Mouse (Mus musculus) liver, embryonic 13.5 days (tissue): Measurements from ENCODE around the gene Slc8a1. TPM values are rescaled to one million over a fixed set of nuclear protein-coding genes. Genes with fewer than 3 reads are reported as not detected.

Source experiments
- ATAC-seq: fragments of 200-750 bp; cut with Nextera tagmentation; 2 replicates; pipeline ENCODE4 v1.8.0; 2017; ENCODE audit warnings: low read depth, mild to moderate bottlenecking, moderate number of reproducible peaks, moderate library complexity
- DNase-seq: peaks from one replicate; pipeline ENCODE4 v3.0.0; 2022
- H3K27ac ChIP-seq: fragments of 300-500 bp; sonication (generic); 2 replicates; pipeline ENCODE4 v1.5.1; 2015; ENCODE audit warnings: moderate library complexity, mild to moderate bottlenecking, inconsistent platforms
- H3K27me3 ChIP-seq: fragments of 300-500 bp; sonication (generic); 2 replicates; pipeline ENCODE4 v1.6.1; 2015; ENCODE audit warnings: mild to moderate bottlenecking, inconsistent platforms
- H3K36me3 ChIP-seq: fragments of 300-500 bp; sonication (generic); 2 replicates; pipeline ENCODE4 v1.6.1; 2015; ENCODE audit warnings: mild to moderate bottlenecking, inconsistent platforms
- H3K4me1 ChIP-seq: fragments of 300-500 bp; sonication (generic); replicated peaks from 2 replicates; pipeline ENCODE4 v1.6.1; 2015; ENCODE audit warnings: inconsistent platforms
- H3K4me2 ChIP-seq: fragments of 300-500 bp; sonication (generic); 2 replicates; pipeline ENCODE4 v1.6.1; 2015; ENCODE audit warnings: inconsistent platforms, mild to moderate bottlenecking, moderate library complexity
- H3K4me3 ChIP-seq: fragments of 300-500 bp; sonication (generic); replicated peaks from 2 replicates; pipeline ENCODE4 v1.5.1; 2015; ENCODE audit warnings: mild to moderate bottlenecking, inconsistent platforms
- H3K9ac ChIP-seq: fragments of 300-500 bp; sonication (generic); 2 replicates; pipeline ENCODE4 v1.6.1; 2015; ENCODE audit warnings: mild to moderate bottlenecking, inconsistent platforms
- H3K9me3 ChIP-seq: fragments of 300-500 bp; sonication (generic); replicated peaks from 2 replicates; pipeline ENCODE4 v1.6.1; 2016; ENCODE audit warnings: inconsistent platforms
- WGBS: fragments of 180-500 bp; shearing (Covaris S2); methylation state at CpG from one replicate; pipeline ENCODE4 v1.1.7; 2015; ENCODE audit not compliant: insufficient replicate concordance; 5-methylcytosine and 5-hydroxymethylcytosine counted together
- polyA plus RNA-seq: library from polyadenylated mRNA; unstranded; fragments of >200 nt; fragmentation: Nextera tagmentation; extraction: Ambion mirVana; gene quantifications from 2 replicates; pipeline ENCODE4 v1.2.1, GENCODE M21; 2015

The Slc8a1 gene
- polyA plus RNA-seq, 1 experiment from 2014 or later = 0.47 TPM

DNA sequence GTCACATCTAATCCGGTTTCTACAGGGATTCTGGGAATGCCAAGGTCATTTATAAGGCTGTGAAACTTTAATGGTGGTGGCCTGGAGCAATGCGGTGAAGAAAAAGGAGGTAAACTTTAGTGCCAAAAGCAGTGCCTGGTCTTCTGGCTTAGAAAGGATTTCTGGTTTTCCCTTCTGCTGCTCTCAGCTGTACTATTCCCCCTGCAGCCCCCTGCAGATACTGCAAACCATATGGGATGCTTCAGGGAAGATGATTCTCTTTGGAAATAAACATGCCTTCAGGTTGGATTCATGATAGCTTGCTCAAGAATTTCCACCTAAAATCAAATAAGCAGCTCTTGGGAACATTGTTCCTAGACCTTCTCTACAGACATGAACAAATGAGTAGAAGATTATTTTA is 208.3 kb downstream of the Slc8a1 start:
- no peaks in the 10 kb centered on the region for H3K9me3 ChIP-seq
- H3K4me2 ChIP-seq = no peak overlapping the region
- no peak overlapping the region for H3K9ac ChIP-seq
- no peaks in the 10 kb centered on the region for H3K4me1 ChIP-seq
- H3K27ac ChIP-seq = no peak overlapping the region
- H3K27me3 ChIP-seq = no peaks in the 10 kb centered on the region
- no peak overlapping the region for H3K4me3 ChIP-seq
- WGBS = 73% methylated on average over 2 of the region's 2 CpGs
- H3K36me3 ChIP-seq = no peaks in the 10 kb centered on the region
- DNase-seq (no peak), ATAC-seq (no peak)

DNA sequence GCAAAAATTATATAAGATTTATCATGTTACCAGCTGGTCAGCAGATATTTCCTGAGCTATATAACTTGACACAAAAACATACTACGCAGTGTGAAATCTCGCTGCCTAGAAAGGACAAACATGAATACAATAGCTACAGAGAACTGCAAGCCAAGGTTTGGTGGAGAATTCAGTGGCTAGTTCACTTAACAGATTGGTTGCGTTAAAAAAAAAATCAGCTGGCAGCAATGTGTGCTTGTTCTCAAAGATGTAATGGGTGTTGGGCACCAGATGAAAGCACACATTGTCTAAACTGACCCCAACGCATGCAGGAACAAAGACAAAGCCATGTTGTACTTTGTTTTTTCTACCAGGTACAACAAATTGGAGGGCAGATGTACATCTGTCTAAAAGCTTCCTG is 209.2 kb downstream of the Slc8a1 start:
- no peaks in the 10 kb centered on the region for H3K27me3 ChIP-seq
- no peaks in the 10 kb centered on the region for H3K36me3 ChIP-seq
- no peaks in the 10 kb centered on the region for H3K4me1 ChIP-seq
- no peak overlapping the region for H3K4me3 ChIP-seq
- no peak for DNase-seq
- 71% methylated on average over 4 of the region's 4 CpGs for WGBS
- H3K9me3 ChIP-seq = no peaks in the 10 kb centered on the region
- H3K9ac ChIP-seq = no peak overlapping the region
- no peak overlapping the region for H3K4me2 ChIP-seq
- H3K27ac ChIP-seq = no peak overlapping the region
- ATAC-seq = no peak

DNA sequence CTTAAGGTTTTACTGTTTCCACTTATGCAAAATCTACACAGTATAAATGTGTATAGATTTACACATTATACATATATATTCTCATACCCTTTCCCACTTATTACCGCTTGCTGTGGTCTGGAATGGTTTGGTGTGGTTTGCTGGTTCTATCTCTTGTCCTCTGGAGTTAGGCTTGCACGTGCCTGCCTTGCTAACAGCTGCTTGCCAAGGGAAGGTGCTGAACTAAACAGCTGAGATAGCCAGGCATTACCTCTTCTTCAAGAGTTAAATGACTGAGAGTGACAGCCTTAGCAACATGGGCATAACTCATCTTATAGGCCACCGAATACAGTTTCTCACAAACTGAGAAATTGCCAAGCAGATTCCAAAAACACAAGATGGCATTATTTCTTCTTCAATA is 211.7 kb downstream of the Slc8a1 start:
- no peak for DNase-seq
- Histone ChIP-seq H3K4me2 (no peak overlapping the region), H3K36me3 (no peaks in the 10 kb centered on the region), H3K27me3 (no peaks in the 10 kb centered on the region), H3K4me1 (no peaks in the 10 kb centered on the region), H3K9me3 (no peaks in the 10 kb centered on the region), H3K27ac (no peak overlapping the region), H3K9ac (no peak overlapping the region), H3K4me3 (no peak overlapping the region)
- 66% methylated on average over 3 of the region's 3 CpGs for WGBS
- no peak for ATAC-seq

DNA sequence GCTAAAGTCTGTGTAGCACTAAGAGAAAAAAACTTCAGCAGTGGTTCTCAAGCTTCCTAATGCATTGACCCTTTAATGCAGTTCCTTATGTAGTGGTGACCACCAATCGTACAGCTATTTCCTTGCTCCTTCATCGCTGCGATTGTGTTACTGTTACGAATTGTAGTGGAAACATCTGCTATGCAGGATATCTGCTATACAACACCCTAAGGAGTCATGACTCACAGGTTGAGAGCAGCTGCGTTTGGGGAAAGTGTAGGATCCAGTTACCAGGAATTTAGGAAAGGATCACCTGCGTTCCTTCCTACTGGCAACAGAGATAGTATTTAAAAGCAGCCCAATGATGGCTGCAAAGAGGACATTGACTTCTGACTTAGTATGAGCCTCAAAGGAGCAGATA is 213.4 kb downstream of the Slc8a1 start:
- Histone ChIP-seq H3K27ac (no peak overlapping the region), H3K36me3 (no peaks in the 10 kb centered on the region), H3K4me2 (no peak overlapping the region), H3K27me3 (no peaks in the 10 kb centered on the region), H3K4me1 (no peaks in the 10 kb centered on the region), H3K9me3 (no peaks in the 10 kb centered on the region), H3K9ac (no peak overlapping the region), H3K4me3 (no peak overlapping the region)
- WGBS = 65% methylated on average over 6 of the region's 6 CpGs
- no peak for DNase-seq
- no peak for ATAC-seq

DNA sequence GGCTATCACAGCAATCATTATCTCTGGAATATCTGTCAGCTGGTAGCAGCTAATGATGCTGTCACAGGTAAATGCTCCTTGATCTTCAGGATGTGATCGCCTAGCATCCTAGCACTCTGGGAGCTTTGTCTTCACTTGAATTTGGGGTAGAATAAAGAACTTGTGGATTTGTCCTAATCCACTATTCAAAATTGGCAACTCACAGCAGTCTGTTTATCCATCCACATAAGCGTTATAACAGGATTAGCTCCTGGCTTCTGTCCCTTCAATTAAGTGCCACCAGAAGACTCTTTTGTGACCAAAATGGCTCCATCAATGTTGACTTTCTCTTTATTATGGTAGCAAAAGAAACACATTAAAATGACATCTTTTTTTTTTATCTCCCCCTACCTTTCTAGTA is 214.2 kb downstream of the Slc8a1 start:
- H3K4me1 ChIP-seq = no peaks in the 10 kb centered on the region
- no peaks in the 10 kb centered on the region for H3K27me3 ChIP-seq
- no peak overlapping the region for H3K27ac ChIP-seq
- no peak overlapping the region for H3K9ac ChIP-seq
- H3K4me2 ChIP-seq = no peak overlapping the region
- 71% methylated on average over 2 of the region's 2 CpGs for WGBS
- DNase-seq (no peak), ATAC-seq (no peak)
- H3K36me3 ChIP-seq = no peaks in the 10 kb centered on the region
- no peak overlapping the region for H3K4me3 ChIP-seq
- H3K9me3 ChIP-seq = no peaks in the 10 kb centered on the region

DNA sequence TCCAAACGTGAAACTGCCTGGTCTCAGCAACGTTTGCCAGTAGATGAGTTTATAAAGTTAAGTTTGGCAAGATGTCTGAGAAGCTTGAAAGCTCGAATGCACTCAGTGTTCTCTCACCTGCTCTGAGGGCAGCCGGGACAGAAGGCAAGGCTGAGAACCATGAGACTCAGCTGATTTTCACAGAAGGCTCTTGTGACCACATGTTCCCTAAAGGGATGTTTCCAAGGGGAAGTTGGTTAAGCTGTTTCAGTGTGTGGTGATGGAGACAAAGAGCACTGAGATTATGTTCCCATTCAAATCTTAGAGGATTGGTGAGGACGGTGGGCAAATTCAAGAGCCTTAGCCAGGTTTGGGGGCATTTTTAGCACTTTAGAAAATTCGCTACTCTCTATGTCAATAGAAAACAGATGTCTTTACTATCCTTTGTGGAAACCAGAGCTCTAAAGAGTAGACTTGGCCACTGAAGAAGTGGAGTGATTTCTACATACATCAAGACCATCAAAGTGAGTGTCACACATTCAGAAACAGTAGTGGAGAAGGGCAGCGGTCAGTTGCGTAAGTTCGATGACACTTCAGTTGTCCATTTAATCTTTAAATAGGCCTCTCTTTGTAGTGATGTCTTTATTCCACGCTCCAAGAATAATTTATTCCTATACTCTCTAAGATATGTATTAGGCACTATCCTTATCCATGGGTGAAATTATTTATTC is 219.7 kb downstream of the Slc8a1 start:
- DNase-seq (no peak), ATAC-seq (no peak)

DNA sequence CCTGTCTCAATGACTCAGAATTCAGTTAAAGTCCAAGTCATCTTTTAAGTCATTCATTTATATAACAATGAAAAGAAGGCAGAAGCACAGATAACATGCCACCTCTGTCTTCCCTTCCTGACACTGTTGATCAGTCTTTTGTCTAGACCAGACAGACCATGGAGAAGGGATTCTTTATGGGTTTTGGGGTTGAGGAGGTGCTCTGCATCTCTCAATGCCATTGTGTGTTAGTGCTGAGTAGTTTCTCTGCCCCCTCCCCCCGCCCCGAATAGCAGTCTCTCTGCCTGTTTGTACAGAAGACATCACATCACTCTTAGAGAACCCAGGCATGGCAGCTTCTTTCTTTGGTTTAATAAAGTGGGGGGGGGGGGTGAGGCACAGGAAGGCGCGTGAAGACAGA is 222.0 kb downstream of the Slc8a1 start:
- H3K36me3 ChIP-seq = no peaks in the 10 kb centered on the region
- H3K9me3 ChIP-seq = no peaks in the 10 kb centered on the region
- no peaks in the 10 kb centered on the region for H3K27me3 ChIP-seq
- no peak overlapping the region for H3K4me3 ChIP-seq
- ATAC-seq = no peak
- H3K9ac ChIP-seq = no peak overlapping the region
- no peaks in the 10 kb centered on the region for H3K4me1 ChIP-seq
- DNase-seq = no peak
- H3K27ac ChIP-seq = no peak overlapping the region
- H3K4me2 ChIP-seq = no peak overlapping the region
- WGBS = 56% methylated on average over 4 of the region's 4 CpGs

More for the DNA sequence above, 219.7 kb downstream of the Slc8a1 start:
- Histone ChIP-seq H3K4me2 (no peak overlapping the region), H3K36me3 (no peaks in the 10 kb centered on the region), H3K27ac (no peak overlapping the region), H3K4me1 (no peaks in the 10 kb centered on the region), H3K9me3 (no peaks in the 10 kb centered on the region), H3K9ac (no peak overlapping the region), H3K4me3 (no peak overlapping the region), H3K27me3 (no peaks in the 10 kb centered on the region)
- WGBS = 60% methylated on average over 10 of the region's 10 CpGs

DNA sequence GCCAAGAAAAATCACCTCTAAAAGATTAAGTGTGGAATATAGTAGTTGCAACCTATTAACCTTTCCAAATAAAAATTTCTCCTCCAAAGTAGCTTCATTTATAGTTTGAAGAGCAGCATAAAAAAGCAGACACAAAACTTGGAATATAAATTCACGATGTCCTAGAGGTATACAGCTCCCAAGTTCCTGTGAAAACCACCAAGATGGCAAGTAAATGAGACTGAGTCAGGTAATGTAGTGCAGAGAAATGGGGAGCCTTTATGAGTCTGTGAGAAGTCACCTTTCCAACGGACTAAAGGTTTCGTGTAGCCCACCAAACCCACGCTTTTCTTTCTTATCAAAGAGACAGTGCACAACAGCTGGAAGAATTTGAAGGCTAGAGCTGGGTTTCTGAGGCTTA is 224.2 kb downstream of the Slc8a1 start:
- 55% methylated on average over 4 of the region's 4 CpGs for WGBS
- no peaks in the 10 kb centered on the region for H3K36me3 ChIP-seq

DNA sequence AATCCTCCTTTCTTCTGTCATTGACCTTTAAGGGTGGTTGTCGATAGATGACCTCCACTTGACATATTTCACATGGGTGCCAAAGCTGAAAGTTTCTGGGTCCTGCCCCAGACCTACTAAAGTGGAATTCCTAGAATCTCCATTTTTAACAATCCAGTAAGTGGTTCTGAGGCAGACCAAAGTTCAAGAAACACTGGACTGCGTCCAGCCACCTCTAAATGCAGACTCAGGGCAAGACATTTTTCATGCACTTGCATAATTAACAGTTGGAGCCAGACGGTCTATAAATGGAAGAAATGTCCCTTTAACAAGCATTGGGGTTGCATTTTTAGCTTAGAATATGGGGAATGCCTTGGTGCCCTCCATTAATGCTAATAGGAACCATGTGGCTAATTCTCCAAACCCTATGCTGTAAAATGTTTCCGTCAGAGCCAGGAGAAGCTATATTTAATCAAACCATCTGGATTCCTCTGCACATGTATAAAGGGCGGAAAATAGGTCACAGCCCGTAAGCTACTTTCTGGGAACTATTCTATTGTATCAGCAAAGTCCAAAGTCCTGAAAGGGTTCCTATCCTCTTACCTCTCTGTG is 224.7 kb downstream of the Slc8a1 start:
- Histone ChIP-seq H3K4me3 (no peak overlapping the region), H3K4me1 (no peaks in the 10 kb centered on the region), H3K9ac (no peak overlapping the region), H3K36me3 (no peaks in the 10 kb centered on the region), H3K27me3 (no peaks in the 10 kb centered on the region), H3K27ac (no peak overlapping the region), H3K9me3 (no peaks in the 10 kb centered on the region), H3K4me2 (no peak overlapping the region)
- WGBS = 67% methylated on average over 6 of the region's 6 CpGs
- DNase-seq = no peak
- no peak for ATAC-seq

More for the DNA sequence above, 224.2 kb downstream of the Slc8a1 start:
- no peaks in the 10 kb centered on the region for H3K4me1 ChIP-seq
- no peak overlapping the region for H3K9ac ChIP-seq
- H3K27me3 ChIP-seq = no peaks in the 10 kb centered on the region
- no peak overlapping the region for H3K4me2 ChIP-seq
- H3K9me3 ChIP-seq = no peaks in the 10 kb centered on the region
- DNase-seq (no peak), ATAC-seq (no peak)
- no peak overlapping the region for H3K4me3 ChIP-seq
- no peak overlapping the region for H3K27ac ChIP-seq

DNA sequence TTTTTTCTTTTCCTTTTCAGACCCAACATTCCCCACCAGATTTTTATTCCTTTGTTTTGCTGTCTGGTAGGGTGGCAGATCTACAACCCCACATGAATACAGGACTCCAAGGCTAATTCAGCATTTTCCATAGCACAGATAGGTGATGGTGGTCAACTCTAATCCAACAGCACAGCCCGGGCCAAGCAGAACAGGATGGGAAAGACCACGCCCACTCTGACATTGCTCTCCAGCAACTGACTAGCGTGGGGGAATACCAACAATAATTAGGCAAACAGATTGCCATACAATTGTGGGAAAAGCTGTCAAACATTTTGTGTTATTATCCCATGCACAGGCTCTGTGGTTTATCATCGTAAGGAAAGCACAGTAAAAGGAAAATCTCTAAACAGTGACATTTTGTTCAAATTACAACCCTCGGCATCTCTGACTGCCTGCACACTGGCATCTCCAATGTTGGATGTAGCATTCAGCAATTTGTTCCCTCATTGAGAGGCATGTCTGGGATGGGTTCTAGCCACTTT is 233.0 kb downstream of the Slc8a1 start:
- WGBS = 66% methylated on average over 5 of the region's 5 CpGs
- DNase-seq (no peak), ATAC-seq (no peak)
- Histone ChIP-seq H3K27me3 (no peaks in the 10 kb centered on the region), H3K4me2 (no peak overlapping the region), H3K4me3 (no peak overlapping the region), H3K4me1 (no peaks in the 10 kb centered on the region), H3K9me3 (no peaks in the 10 kb centered on the region), H3K27ac (no peak overlapping the region), H3K36me3 (no peaks in the 10 kb centered on the region), H3K9ac (no peak overlapping the region)

DNA sequence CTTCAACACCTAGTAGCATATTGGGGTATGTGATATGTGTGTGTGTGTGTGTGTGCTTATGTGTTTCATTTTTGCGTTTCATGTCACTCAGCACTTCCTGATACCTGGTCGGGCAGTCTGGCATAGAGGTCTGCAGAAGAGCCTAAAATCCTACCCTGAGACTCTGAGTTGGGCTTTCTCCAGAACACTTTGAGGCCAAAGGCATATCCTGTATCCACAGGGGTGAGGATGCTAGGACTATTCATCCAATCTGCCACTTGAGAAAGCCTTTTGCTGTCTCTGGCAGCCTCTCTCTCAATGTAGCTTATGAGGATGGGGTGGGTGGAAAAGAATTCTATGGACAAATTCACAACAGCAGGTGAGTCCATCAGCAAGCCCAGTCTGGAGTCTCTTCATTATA is 234.1 kb downstream of the Slc8a1 start:
- no peaks in the 10 kb centered on the region for H3K4me1 ChIP-seq
- no peak overlapping the region for H3K4me3 ChIP-seq
- no peak overlapping the region for H3K27ac ChIP-seq
- H3K9ac ChIP-seq = no peak overlapping the region
- ATAC-seq = no peak
- 52% methylated on average over 2 of the region's 2 CpGs for WGBS
- no peaks in the 10 kb centered on the region for H3K9me3 ChIP-seq
- H3K36me3 ChIP-seq = no peaks in the 10 kb centered on the region
- H3K27me3 ChIP-seq = no peaks in the 10 kb centered on the region
- no peak overlapping the region for H3K4me2 ChIP-seq
- DNase-seq = no peak

DNA sequence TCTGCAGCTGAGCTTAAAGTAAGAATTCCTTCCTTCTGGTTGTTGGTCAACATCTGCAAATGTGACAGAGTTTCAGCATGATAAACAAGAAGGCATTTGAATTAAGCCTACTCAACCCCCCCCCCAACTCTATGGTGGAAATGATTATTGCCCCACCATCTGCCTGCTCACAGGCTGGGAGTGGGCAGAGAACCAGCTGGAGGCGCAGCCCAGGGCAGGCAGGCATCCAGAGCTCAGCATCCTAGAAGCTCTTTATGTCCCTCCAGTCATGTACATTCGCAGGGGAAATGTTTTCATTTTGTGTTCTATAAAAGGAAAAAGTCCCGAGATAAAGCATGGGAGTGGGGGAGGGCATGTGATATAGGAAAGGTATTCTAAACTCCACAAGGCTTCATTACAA is 235.4 kb downstream of the Slc8a1 start:
- Histone ChIP-seq H3K4me3 (no peak overlapping the region), H3K36me3 (no peaks in the 10 kb centered on the region), H3K27me3 (no peaks in the 10 kb centered on the region), H3K9ac (no peak overlapping the region), H3K4me1 (no peaks in the 10 kb centered on the region), H3K9me3 (no peaks in the 10 kb centered on the region), H3K4me2 (no peak overlapping the region), H3K27ac (no peak overlapping the region)
- DNase-seq (no peak), ATAC-seq (no peak)
- WGBS = 64% methylated on average over 3 of the region's 3 CpGs
